Mouse (Mus musculus): ENCODE results near the gene Nrgn. TPM values are rescaled to one million over a fixed set of nuclear protein-coding genes. Genes with fewer than 3 reads are reported as not detected.

Nrgn gene
- total and polyA plus RNA-seq, 3 experiments = 0.58 to 43.5 TPM; not detected in 1

- TF ChIP-seq BHLHE40 (IDR thresholded peaks at IDR 0.05; ENCODE audit: borderline replicate concordance, low read depth, low read length) (no peak), NRF1 (IDR thresholded peaks at IDR 0.05; ENCODE audit: insufficient read depth, low read depth, low read length, poor library complexity, severe bottlenecking) (no peak), NELFE (IDR thresholded peaks at IDR 0.05; ENCODE audit: low read depth, low read length) (no peak)
Observed at GRCm38 (mm10) chr9:37552536-37553293, at the start of gene Nrgn (continued).

DNA sequence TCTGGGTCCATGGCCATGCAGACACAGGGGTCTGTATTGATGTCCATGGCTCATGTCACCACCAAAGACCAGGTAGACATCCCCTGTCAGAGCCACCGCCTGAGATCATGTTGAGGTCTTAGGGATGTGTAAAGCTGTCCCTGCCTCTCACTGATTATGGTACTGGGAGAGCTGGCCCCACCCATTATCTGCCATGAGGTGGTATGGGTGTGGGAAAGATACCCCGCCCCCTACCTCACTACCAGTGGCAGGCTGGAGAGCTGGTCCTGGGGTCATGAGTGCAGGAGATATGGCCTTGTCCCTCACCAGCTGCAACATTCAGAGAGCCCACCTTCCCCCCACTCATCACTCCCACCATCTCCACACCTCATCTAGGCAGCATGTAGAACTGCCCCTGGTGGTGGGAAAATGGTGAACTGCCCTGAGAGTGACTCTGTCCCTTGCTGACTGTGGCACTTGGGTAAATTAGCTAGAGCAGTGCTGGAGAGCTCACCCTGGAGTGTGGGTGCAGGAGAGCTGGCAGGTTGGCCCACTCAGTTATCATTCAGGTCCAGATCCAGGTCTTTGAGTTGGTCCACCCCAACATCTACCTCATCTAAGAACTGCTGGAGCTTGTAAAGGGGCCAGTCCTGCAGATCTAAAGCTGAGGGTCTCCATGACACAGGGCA lies 48.0 kb upstream of the Nrgn start:
- Histone ChIP-seq H3K9me3 (replicated peaks; ENCODE audit: insufficient read depth, low read length) (no peaks in the 10 kb centered on the region), H3K4me1 (ENCODE audit: control insufficient read depth in 1 of 2, insufficient read depth in 2 of 2, low read length in 2 of 2) (peaks cover 13 to 16% of the 10 kb centered on the region in 2 experiments), H3K79me2 (ENCODE audit: control insufficient read depth, insufficient read depth, low read length, poor library complexity) (no peaks in the 10 kb centered on the region), H3K27ac (ENCODE audit: control insufficient read depth, low read depth, low read length) (no peak overlapping the region), H3K4me3 (ENCODE audit: control insufficient read depth in 1 of 2, insufficient read depth in 1 of 2, low read depth in 2 of 2, low read length in 2 of 2) (no peak overlapping the region), H3K27me3 (ENCODE audit: control insufficient read depth in 1 of 2, insufficient read depth in 2 of 2, low read length in 2 of 2) (no peaks in the 10 kb centered on the region), H3K9ac (ENCODE audit: control insufficient read depth, low read depth, low read length, poor library complexity, severe bottlenecking) (no peak overlapping the region), H3K36me3 (ENCODE audit: control insufficient read depth in 1 of 2, insufficient read depth in 2 of 2, low read length in 2 of 2) (peaks cover 0 to 10% of the 10 kb centered on the region in 2 experiments; a peak in 2 of 4 replicates)
- TF ChIP-seq NELFE (IDR thresholded peaks at IDR 0.05; ENCODE audit: low read depth, low read length) = no peak
- no peak for TF ChIP-seq ZKSCAN1 (IDR thresholded peaks at IDR 0.05; ENCODE audit: low read depth, low read length)
- TF ChIP-seq SMC3 (IDR thresholded peaks at IDR 0.05; ENCODE audit: low read depth, low read length) = no peak
- no peak for TF ChIP-seq GABPA (IDR thresholded peaks at IDR 0.05; ENCODE audit: low read depth, low read length)
- TF ChIP-seq GATA1 (IDR thresholded peaks at IDR 0.05; ENCODE audit: low read depth, low read length) = no peak
- TF ChIP-seq TCF12 (IDR thresholded peaks at IDR 0.05; ENCODE audit: low read depth, low read length) = no peak
- no peak for TF ChIP-seq ZMIZ1 (IDR thresholded peaks at IDR 0.05; ENCODE audit: low read depth, low read length)
- TF ChIP-seq TBP (IDR thresholded peaks at IDR 0.05; ENCODE audit: low read depth, low read length) = no peak
- no peak for TF ChIP-seq POLR2A (IDR thresholded peaks at IDR 0.05; ENCODE audit: control insufficient read depth in 1 of 2, insufficient read depth in 1 of 2, low read depth in 1 of 2, low read length in 2 of 2, poor library complexity in 1 of 2)
- no peak for TF ChIP-seq ETS1 (IDR thresholded peaks at IDR 0.05; ENCODE audit: low read depth, low read length)
- TF ChIP-seq POLR2AphosphoS5 (IDR thresholded peaks at IDR 0.05; ENCODE audit: borderline replicate concordance, low read depth, low read length) = no peak
- TF ChIP-seq MAFK (IDR thresholded peaks at IDR 0.05; ENCODE audit: borderline replicate concordance, low read depth, low read length) = no peak
- no peak for TF ChIP-seq NRF1 (IDR thresholded peaks at IDR 0.05; ENCODE audit: insufficient read depth, low read depth, low read length, poor library complexity, severe bottlenecking)
- no peak for TF ChIP-seq EP300 (IDR thresholded peaks at IDR 0.05; ENCODE audit: low read depth in 1 of 2, low read length in 2 of 2)
- TF ChIP-seq USF2 (IDR thresholded peaks at IDR 0.05; ENCODE audit: borderline replicate concordance in 1 of 2, insufficient read depth in 1 of 2, low read depth in 1 of 2, low read length in 2 of 2) = no peak
- no peak for TF ChIP-seq POLR2AphosphoS2 (IDR thresholded peaks at IDR 0.05; ENCODE audit: low read length)
- TF ChIP-seq MXI1 (IDR thresholded peaks at IDR 0.05; ENCODE audit: low read depth, low read length) = no peak
- no peak for DNase-seq (ENCODE audit: low read depth, low spot score)
